Mouse (Mus musculus) cortical plate, adult 2 months (tissue): Measurements from ENCODE around the gene Fam20a. TPM values are rescaled to one million over a fixed set of nuclear protein-coding genes. Genes with fewer than 3 reads are reported as not detected.

ENCODE experiments used
- H3K27ac ChIP-seq: fragments of 200-500 bp; 2 replicates; pipeline ENCODE4 v1.5.1; 2012; ENCODE audit warnings: low read length, control low read depth, inconsistent platforms; ENCODE audit not compliant: insufficient read depth
- H3K4me1 ChIP-seq: fragments of 200-500 bp; 2 replicates; pipeline ENCODE4 v1.6.1; 2011; ENCODE audit warnings: low read length; ENCODE audit not compliant: control insufficient read depth, insufficient read depth
- H3K4me3 ChIP-seq: fragments of 200-500 bp; 2 replicates; pipeline ENCODE4 v1.5.1; 2011; ENCODE audit warnings: mild to moderate bottlenecking, low read length, control low read depth; ENCODE audit not compliant: insufficient read depth
- CTCF ChIP-seq: fragments of 200-500 bp; IDR thresholded peaks from 2 replicates; pipeline ENCODE4 v1.5.1; 2011; ENCODE audit warnings: mild to moderate bottlenecking, control low read depth, low read length; ENCODE audit not compliant: insufficient read depth; ENCODE audit errors: extremely low read depth
- POLR2A ChIP-seq: fragments of 200-500 bp; IDR thresholded peaks from 2 replicates; pipeline ENCODE4 v1.6.1; 2011; ENCODE audit warnings: mild to moderate bottlenecking, low read length, control low read depth; ENCODE audit not compliant: insufficient read depth; ENCODE audit errors: extremely low read depth
- polyA plus RNA-seq: library from polyadenylated mRNA; depleted of rRNA; stranded (reverse); fragments of >200 nt; gene quantifications from 2 replicates; pipeline ENCODE4 v1.2.3, GENCODE M21; 2012; rRNA removed

Fam20a gene
- polyA plus RNA-seq, 1 experiment: 22.5 TPM

- Histone ChIP-seq H3K27ac (no peak overlapping the region), H3K4me3 (no peak overlapping the region), H3K4me1 (no peaks in the 10 kb centered on the region)
- no peak for TF ChIP-seq POLR2A
These were observed 99.5 kb downstream of the Fam20a start for GRCm38 (mm10) chr11:109622518-109623037.

- H3K4me1 ChIP-seq: no peaks in the 10 kb centered on the region
- H3K4me3 ChIP-seq: no peak overlapping the region
- H3K27ac ChIP-seq: no peak overlapping the region
- TF ChIP-seq POLR2A (no peak), CTCF (peak; percentile 35; the same call in 1 of the 2 replicates)
These were observed 100.9 kb downstream of the Fam20a start for GRCm38 (mm10) chr11:109621183-109621582.

- no peaks in the 10 kb centered on the region for H3K4me1 ChIP-seq
- H3K27ac ChIP-seq: no peak overlapping the region
- no peak overlapping the region for H3K4me3 ChIP-seq
- TF ChIP-seq POLR2A (no peak), CTCF (no peak)
These were observed 101.7 kb downstream of the Fam20a start for GRCm38 (mm10) chr11:109620356-109620755.

Other genes starting within 250 kb of the Fam20a start
- gene Arsg, start 248.9 kb downstream of the Fam20a start, polyA plus RNA-seq: 23.2 and 26.8 TPM in 2 replicates
- 7.2 and 7.8 TPM in 2 replicates for gene Slc16a6, start 248.7 kb downstream of the Fam20a start, polyA plus RNA-seq
- 19.6 and 20.2 TPM in 2 replicates for gene Wipi1, start 110.3 kb downstream of the Fam20a start, polyA plus RNA-seq
- 415 and 426 TPM in 2 replicates for gene Prkar1a, start 72.9 kb downstream of the Fam20a start, polyA plus RNA-seq
- gene 1700012B07Rik, start 105.8 kb upstream of the Fam20a start, polyA plus RNA-seq: not detected in 2 replicates